Mouse (Mus musculus) C2C12 (cell line): Measurements from ENCODE around the gene Abcc12. TPM values are rescaled to one million over a fixed set of nuclear protein-coding genes. Genes with fewer than 3 reads are reported as not detected.

ENCODE experiments used
- H3K27me3 ChIP-seq: one replicate; pipeline ENCODE4 v1.6.1; 2011; ENCODE audit not compliant: control insufficient read depth, insufficient read depth, insufficient read length
- H3K36me3 ChIP-seq: one replicate; pipeline ENCODE4 v1.6.1; 2011; ENCODE audit not compliant: control insufficient read depth, insufficient read depth
- H3K4me3 ChIP-seq: one replicate; pipeline ENCODE4 v1.5.1; 2011; ENCODE audit warnings: mild to moderate bottlenecking, control low read depth; ENCODE audit not compliant: poor library complexity, insufficient read depth, severe bottlenecking
- H3K79me2 ChIP-seq: one replicate; pipeline ENCODE4 v1.6.1; 2011; ENCODE audit not compliant: control insufficient read depth, insufficient read depth
- H3K79me3 ChIP-seq: one replicate; pipeline ENCODE4 v1.6.1; 2011; ENCODE audit warnings: low read depth, control low read depth
- H3ac ChIP-seq: one replicate; pipeline ENCODE3; 2011; ENCODE audit warnings: low read depth; ENCODE audit not compliant: control insufficient read depth, insufficient read length
- CEBPB ChIP-seq: IDR thresholded peaks from one replicate; pipeline ENCODE4 v1.6.1; 2011; ENCODE audit warnings: low read depth, mild to moderate bottlenecking, control low read depth, moderate library complexity
- CTCF ChIP-seq: IDR thresholded peaks from one replicate; pipeline ENCODE4 v1.5.1; 2011; ENCODE audit not compliant: control insufficient read depth, insufficient read depth, insufficient read length
- FOSL1 ChIP-seq: IDR thresholded peaks from one replicate; pipeline ENCODE4 v1.8.0; 2011; ENCODE audit warnings: mild to moderate bottlenecking, low read length; ENCODE audit not compliant: poor library complexity, insufficient read depth, severe bottlenecking
- MAX ChIP-seq: IDR thresholded peaks from one replicate; pipeline ENCODE4 v1.6.1; 2011; ENCODE audit warnings: mild to moderate bottlenecking, control low read depth
- MYOD1 ChIP-seq: IDR thresholded peaks from one replicate; pipeline ENCODE4 v1.6.1; 2011; ENCODE audit warnings: low read depth; ENCODE audit not compliant: control insufficient read depth, insufficient read length
- MYOG ChIP-seq: IDR thresholded peaks from one replicate; pipeline ENCODE4 v1.6.1; 2011; ENCODE audit not compliant: control insufficient read depth, insufficient read length; ENCODE audit errors: extremely low read depth
- USF1 ChIP-seq: IDR thresholded peaks from one replicate; pipeline ENCODE4 v1.6.1; 2011; ENCODE audit warnings: low read depth, mild to moderate bottlenecking, control low read depth, moderate library complexity
- polyA plus RNA-seq: library from polyadenylated mRNA; unstranded; fragments of >200 nt; fragmentation: generic; extraction: Trizol; gene quantifications from one replicate; pipeline ENCODE4 v1.2.1, GENCODE M21; 2012; ENCODE audit warnings: missing spikeins

Abcc12 gene
- polyA plus RNA-seq, 1 experiment, result not detected

- TF ChIP-seq CEBPB (no peak), USF1 (no peak), FOSL1 (no peak), MYOD1 (no peak), MAX (no peak), CTCF (no peak), MYOG (no peak)
- no peak overlapping the region for H3K4me3 ChIP-seq
- H3K79me2 ChIP-seq, result no peaks in the 10 kb centered on the region
- no peaks in the 10 kb centered on the region for H3K36me3 ChIP-seq
- no peaks in the 10 kb centered on the region for H3K79me3 ChIP-seq
- H3ac ChIP-seq, result no peak overlapping the region
- H3K27me3 ChIP-seq, result peaks cover 48% of the 10 kb centered on the region
Measured at GRCm38 (mm10) chr8:86597681-86598080, 17.2 kb upstream of the Abcc12 start.

GRCm38 (mm10) chr8:86595671-86596070, 15.2 kb upstream of the Abcc12 start:
- no peak for TF ChIP-seq CEBPB
- no peak for TF ChIP-seq MYOG
- no peak for TF ChIP-seq MAX
- TF ChIP-seq MYOD1, result no peak
- TF ChIP-seq FOSL1, result no peak
- no peak for TF ChIP-seq CTCF
- TF ChIP-seq USF1, result no peak
- no peak overlapping the region for H3K4me3 ChIP-seq
- H3K79me3 ChIP-seq, result no peaks in the 10 kb centered on the region

GRCm38 (mm10) chr8:86594159-86594796, 13.8 kb upstream of the Abcc12 start:
- no peaks in the 10 kb centered on the region for H3K79me3 ChIP-seq
- peaks cover 30% of the 10 kb centered on the region for H3K27me3 ChIP-seq
- no peak overlapping the region for H3ac ChIP-seq
- no peaks in the 10 kb centered on the region for H3K36me3 ChIP-seq
- no peak overlapping the region for H3K4me3 ChIP-seq
- TF ChIP-seq MYOG (no peak), FOSL1 (no peak)
- H3K79me2 ChIP-seq, result no peaks in the 10 kb centered on the region

More at GRCm38 (mm10) chr8:86595671-86596070, 15.2 kb upstream of the Abcc12 start:
- H3K27me3 ChIP-seq, result peaks cover 39% of the 10 kb centered on the region
- H3ac ChIP-seq, result no peak overlapping the region
- H3K36me3 ChIP-seq, result no peaks in the 10 kb centered on the region
- no peaks in the 10 kb centered on the region for H3K79me2 ChIP-seq

- no peaks in the 10 kb centered on the region for H3K79me3 ChIP-seq
- H3K36me3 ChIP-seq, result no peaks in the 10 kb centered on the region
- peaks cover 21% of the 10 kb centered on the region for H3K27me3 ChIP-seq
- H3K79me2 ChIP-seq, result no peaks in the 10 kb centered on the region
- no peak overlapping the region for H3ac ChIP-seq
- TF ChIP-seq CTCF, result no peak
- TF ChIP-seq MYOG, result no peak
- no peak for TF ChIP-seq USF1
- TF ChIP-seq MAX, result no peak
- TF ChIP-seq MYOD1, result no peak
- TF ChIP-seq FOSL1, result no peak
- no peak for TF ChIP-seq CEBPB
- no peak overlapping the region for H3K4me3 ChIP-seq
Measured at GRCm38 (mm10) chr8:86593099-86593498, 12.6 kb upstream of the Abcc12 start.

GRCm38 (mm10) chr8:86588338-86588737, 7.9 kb upstream of the Abcc12 start:
- Histone ChIP-seq H3K4me3 (no peak overlapping the region), H3ac (no peak overlapping the region), H3K79me3 (no peaks in the 10 kb centered on the region), H3K27me3 (peaks cover 7% of the 10 kb centered on the region), H3K79me2 (no peaks in the 10 kb centered on the region), H3K36me3 (no peaks in the 10 kb centered on the region)
- no peak for TF ChIP-seq MYOD1
- no peak for TF ChIP-seq MYOG
- no peak for TF ChIP-seq USF1
- TF ChIP-seq CTCF, result no peak
- no peak for TF ChIP-seq MAX
- no peak for TF ChIP-seq CEBPB
- no peak for TF ChIP-seq FOSL1

- Histone ChIP-seq H3K27me3 (peaks cover 7% of the 10 kb centered on the region), H3K36me3 (no peaks in the 10 kb centered on the region), H3ac (no peak overlapping the region), H3K4me3 (no peak overlapping the region), H3K79me2 (no peaks in the 10 kb centered on the region), H3K79me3 (no peaks in the 10 kb centered on the region)
- TF ChIP-seq FOSL1 (no peak), MYOG (no peak), MAX (no peak), USF1 (no peak), MYOD1 (no peak), CTCF (no peak), CEBPB (no peak)
Measured at GRCm38 (mm10) chr8:86586642-86587041, 6.2 kb upstream of the Abcc12 start.
